ENCODE assay signal across 17 mouse cellular contexts in genomic region chr16:34388871-34389270, GRCm38 (mm10).
A peak's percentile ranks its signal among the peaks of the same experiment; 100 is the strongest.
DNase-seq lines count a peak whose midpoint lies in the region; ATAC-seq and TF ChIP-seq lines count a peak whose summit lies in the region.
"Had no signal": no experiment of that assay in that cellular context is flagged by ENCODE, and none has a peak within 500 bp of the region (broad histone marks: within the 10 kb centered on the region; RNA-seq: fewer than 3 reads in every experiment).

No protein-coding gene starts in this region.

- 27% methylated on average over 6 of the region's 6 CpGs for WGBS in cerebellum, adult 2 months
- WGBS in midbrain, embryonic 14.5 days: 88% methylated on average over 6 of the region's 6 CpGs
- WGBS in hindbrain, embryonic 13.5 days: 88% methylated on average over 6 of the region's 6 CpGs

- H3K27me3 ChIP-seq in cerebellum, adult 2 months (ENCODE audit: control insufficient read depth, insufficient read depth, low read length): no peaks in the 10 kb centered on the region
- H3K27me3 ChIP-seq in midbrain, embryonic 14.5 days (ENCODE audit: control insufficient read depth, insufficient read depth, low read length): no peaks in the 10 kb centered on the region
- no peaks in the 10 kb centered on the region for H3K27me3 ChIP-seq in hindbrain, embryonic 13.5 days
- H3K27me3 ChIP-seq: embryonic facial prominence, embryonic 13.5 days; heart, embryonic 15.5 days; liver, embryonic 13.5 days; neural tube, embryonic 13.5 days had no signal

- H3K27ac ChIP-seq in cerebellum, adult 2 months (ENCODE audit: insufficient read depth, low read length): no peak overlapping the region
- no peak overlapping the region for H3K27ac ChIP-seq in midbrain, embryonic 14.5 days (replicated peaks; ENCODE audit: low read depth, low read length)
- H3K27ac ChIP-seq in hindbrain, embryonic 13.5 days: no peak overlapping the region
- H3K27ac ChIP-seq: embryonic facial prominence, embryonic 13.5 days; gastrocnemius, adult 2 months; heart, embryonic 15.5 days; kidney, postnatal 0 days; limb, embryonic 10.5 days; liver, embryonic 13.5 days; neural tube, embryonic 13.5 days had no signal

- no peak for TF ChIP-seq CTCF in cerebellum, adult 2 months (IDR thresholded peaks at IDR 0.05; ENCODE audit: borderline replicate concordance, insufficient read depth, low read depth, low read length)

- no peak overlapping the region for H3K4me2 ChIP-seq in midbrain, embryonic 14.5 days (ENCODE audit: low read length)
- H3K4me2 ChIP-seq in hindbrain, embryonic 13.5 days: no peak overlapping the region
- H3K4me2 ChIP-seq: embryonic facial prominence, embryonic 13.5 days; heart, embryonic 15.5 days; liver, embryonic 13.5 days; neural tube, embryonic 13.5 days had no signal

- H3K9me3 ChIP-seq in midbrain, embryonic 14.5 days (ENCODE audit: control insufficient read depth, low read length): no peaks in the 10 kb centered on the region
- H3K9me3 ChIP-seq in hindbrain, embryonic 13.5 days: no peaks in the 10 kb centered on the region
- H3K9me3 ChIP-seq: embryonic facial prominence, embryonic 13.5 days; heart, embryonic 15.5 days; limb, embryonic 10.5 days; liver, embryonic 13.5 days; neural tube, embryonic 13.5 days had no signal

- no peak overlapping the region for H3K9ac ChIP-seq in midbrain, embryonic 14.5 days (replicated peaks; ENCODE audit: low read length)
- H3K9ac ChIP-seq in hindbrain, embryonic 13.5 days: no peak overlapping the region
- H3K9ac ChIP-seq: embryonic facial prominence, embryonic 13.5 days; heart, embryonic 15.5 days; liver, embryonic 13.5 days; neural tube, embryonic 13.5 days had no signal

- H3K36me3 ChIP-seq in midbrain, embryonic 14.5 days (ENCODE audit: control insufficient read depth, insufficient read depth, low read length): no peaks in the 10 kb centered on the region
- H3K36me3 ChIP-seq in hindbrain, embryonic 13.5 days: peaks cover 20% of the 10 kb centered on the region
- H3K36me3 ChIP-seq: heart, embryonic 15.5 days; liver, embryonic 13.5 days had no signal

- intact Hi-C loops in left cerebral cortex, postnatal 14 days (cut with DNase I): no loop called here

- H3K4me3 ChIP-seq in cerebellum, adult 2 months (replicated peaks; ENCODE audit: insufficient read depth, low read depth, low read length): no peak overlapping the region
- no peak overlapping the region for H3K4me3 ChIP-seq in midbrain, embryonic 14.5 days (replicated peaks; ENCODE audit: low read depth, low read length)
- H3K4me3 ChIP-seq in hindbrain, embryonic 13.5 days: no peak overlapping the region
- H3K4me3 ChIP-seq: embryonic facial prominence, embryonic 13.5 days; gastrocnemius, adult 2 months; heart, embryonic 15.5 days; limb, embryonic 10.5 days; liver, embryonic 13.5 days; neural tube, embryonic 13.5 days had no signal

- no peak for ATAC-seq in midbrain, embryonic 14.5 days (ENCODE audit: low FRiP score, low TSS enrichment)
- ATAC-seq in hindbrain, embryonic 13.5 days (ENCODE audit: low FRiP score): no peak
- ATAC-seq: intestine, embryonic 16.5 days had no signal

- peak; percentile 21 for DNase-seq in cerebellum, adult 11 months
- DNase-seq in cerebellum, postnatal 4 days (ENCODE audit: low spot score in 2 of 2): no peak
- DNase-seq in cerebellum, adult 2 months: peak; percentile 48 to 77
- DNase-seq in layer of hippocampus, adult 18-20 months (ENCODE audit: low spot score in 2 of 2): peak; percentile 76 to 91
- DNase-seq in left cerebral cortex, postnatal 14 days (ENCODE audit: low spot score in 2 of 2): peak; percentile 71 to 89
- DNase-seq in midbrain, embryonic 14.5 days: no peak
- DNase-seq in ovary, postnatal 14 days (ENCODE audit: low spot score): no peak
- DNase-seq: gastrocnemius, adult 2 months; heart, adult 11 months; liver, embryonic 13.5 days had no signal

- no peak for TF ChIP-seq POLR2A in cerebellum, adult 2 months (IDR thresholded peaks at IDR 0.05; ENCODE audit: borderline replicate concordance, insufficient read depth, low read length)

- H3K4me1 ChIP-seq in cerebellum, adult 2 months (ENCODE audit: control insufficient read depth, insufficient read depth, low read length): peaks cover 24% of the 10 kb centered on the region
- H3K4me1 ChIP-seq in midbrain, embryonic 14.5 days (ENCODE audit: control insufficient read depth, insufficient read depth, low read length): peaks cover 8% of the 10 kb centered on the region
- H3K4me1 ChIP-seq in hindbrain, embryonic 13.5 days (replicated peaks): peaks cover 28% of the 10 kb centered on the region
- H3K4me1 ChIP-seq: embryonic facial prominence, embryonic 13.5 days; heart, embryonic 15.5 days; limb, embryonic 10.5 days; liver, embryonic 13.5 days had no signal

Comparison
In these comparisons a context has a peak if more than half of its experiments do, and no peak if none do; other contexts are left out.
1. DNase-seq: peak in cerebellum, adult 11 months (single experiment), cerebellum, adult 2 months (2 of 2), layer of hippocampus, adult 18-20 months (2 of 2) and left cerebral cortex, postnatal 14 days (2 of 2); none in cerebellum, postnatal 4 days (0 of 2), midbrain, embryonic 14.5 days (single experiment) and ovary, postnatal 14 days (single experiment).